Mouse (Mus musculus) layer of hippocampus, adult 9-10 months (tissue): ENCODE measurements around the gene Rnf207.

Experiments
- DNase-seq: peaks from one replicate; pipeline ENCODE4 v3.0.0; 2022; ENCODE audit warnings: low spot score

Rnf207 gene

GRCm38 (mm10) chr4:152328691-152329090 is 9.9 kb upstream of the Rnf207 start:
- no peak for DNase-seq

- DNase-seq = no peak
Observed at GRCm38 (mm10) chr4:152326543-152326942, 7.8 kb upstream of the Rnf207 start.

- peak; percentile 89 for DNase-seq
Observed at GRCm38 (mm10) chr4:152325574-152326411, 7.0 kb upstream of the Rnf207 start, which contains the start of gene Rpl22. Rpl22 (plus strand) TSS chr4:152325742.

- no peak for DNase-seq
Observed at GRCm38 (mm10) chr4:152324641-152325562, 6.1 kb upstream of the Rnf207 start.

GRCm38 (mm10) chr4:152321464-152321863 is 2.7 kb upstream of the Rnf207 start:
- DNase-seq = no peak

GRCm38 (mm10) chr4:152317631-152318033 is 1.2 kb downstream of the Rnf207 start:
- no peak for DNase-seq

- DNase-seq = no peak
Observed at GRCm38 (mm10) chr4:152315498-152316213, 3.1 kb downstream of the Rnf207 start.

- DNase-seq = no peak
Observed at GRCm38 (mm10) chr4:152313934-152314333, 4.9 kb downstream of the Rnf207 start.

GRCm38 (mm10) chr4:152313211-152313632 is 5.6 kb downstream of the Rnf207 start:
- no peak for DNase-seq

GRCm38 (mm10) chr4:152312186-152312585 is 6.6 kb downstream of the Rnf207 start:
- DNase-seq = no peak

GRCm38 (mm10) chr4:152307542-152307941 is 11.3 kb downstream of the Rnf207 start:
- DNase-seq = no peak

GRCm38 (mm10) chr4:152305991-152306390 is 12.8 kb downstream of the Rnf207 start:
- DNase-seq = no peak

GRCm38 (mm10) chr4:152304685-152305084 is 14.1 kb downstream of the Rnf207 start:
- DNase-seq = no peak

GRCm38 (mm10) chr4:152303172-152303571 is 15.6 kb downstream of the Rnf207 start:
- DNase-seq = no peak

- DNase-seq = no peak
Observed at GRCm38 (mm10) chr4:152302012-152302411, 16.8 kb downstream of the Rnf207 start.

GRCm38 (mm10) chr4:152300375-152300774 is 18.4 kb downstream of the Rnf207 start:
- DNase-seq = no peak

GRCm38 (mm10) chr4:152298836-152299235 is 20.0 kb downstream of the Rnf207 start:
- no peak for DNase-seq

GRCm38 (mm10) chr4:152296874-152297861 is 21.6 kb downstream of the Rnf207 start, which contains the start of gene Icmt:
Icmt (plus strand) TSS chr4:152297227.
- DNase-seq = peak; percentile 87

GRCm38 (mm10) chr4:152296371-152296770 is 22.4 kb downstream of the Rnf207 start:
- DNase-seq = no peak

- no peak for DNase-seq
Observed at GRCm38 (mm10) chr4:152295916-152296315, 22.9 kb downstream of the Rnf207 start.
